22 mouse cellular contexts compared by ENCODE assay signal in the genomic region with DNA sequence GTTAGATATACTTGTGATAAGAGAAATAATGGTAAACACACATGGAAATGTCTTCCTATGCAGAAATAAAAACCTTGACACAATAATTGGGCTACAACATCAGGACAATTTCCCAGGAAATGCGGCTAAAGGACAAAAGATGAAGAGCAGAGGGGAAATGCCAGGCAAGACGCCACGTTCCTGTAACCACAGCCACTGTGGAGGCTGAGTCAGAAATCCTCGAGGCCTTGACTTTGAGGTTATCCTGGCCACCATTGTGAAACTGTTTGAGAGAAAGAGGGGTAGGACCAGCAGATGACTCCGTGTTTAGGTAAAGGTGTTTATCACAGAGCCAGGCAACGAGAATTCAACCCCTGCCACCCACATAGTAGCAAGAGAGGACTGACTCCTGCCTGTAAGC. TPM values are rescaled to one million over a fixed set of nuclear protein-coding genes. Genes with fewer than 3 reads are reported as not detected.
DNase-seq lines count a peak whose midpoint lies in the region; ATAC-seq lines count a peak whose summit lies in the region.
"Had no signal": no experiment of that assay in that cellular context is flagged by ENCODE, and none has a peak within 500 bp of the region (broad histone marks: within the 10 kb centered on the region; RNA-seq: fewer than 3 reads in every experiment).

No protein-coding gene starts in this region.

- peak overlapping the region; percentile 84 for H3K27ac ChIP-seq in heart, embryonic 10.5 days
- no peak overlapping the region for H3K27ac ChIP-seq in forebrain, embryonic 13.5 days
- H3K27ac ChIP-seq: hindbrain, embryonic 13.5 days; limb, embryonic 13.5 days; liver, embryonic 12.5 days had no signal

- H3K27me3 ChIP-seq in heart, embryonic 10.5 days (ENCODE audit: insufficient read depth, poor library complexity, severe bottlenecking), result 0 out of 2 replicates have a peak, but pooled peaks cover 2% of the 10 kb centered on the region
- no peaks in the 10 kb centered on the region for H3K27me3 ChIP-seq in forebrain, embryonic 13.5 days
- H3K27me3 ChIP-seq: hindbrain, embryonic 13.5 days; limb, embryonic 13.5 days had no signal

- no peaks in the 10 kb centered on the region for H3K9me3 ChIP-seq in heart, embryonic 10.5 days
- no peaks in the 10 kb centered on the region for H3K9me3 ChIP-seq in forebrain, embryonic 13.5 days (replicated peaks)
- H3K9me3 ChIP-seq: hindbrain, embryonic 13.5 days; limb, embryonic 13.5 days; liver, embryonic 12.5 days had no signal

- H3K4me2 ChIP-seq in forebrain, embryonic 13.5 days, result no peak overlapping the region
- H3K4me2 ChIP-seq: hindbrain, embryonic 13.5 days; limb, embryonic 13.5 days; liver, embryonic 12.5 days; midbrain, embryonic 11.5 days had no signal

- H3K36me3 ChIP-seq in heart, embryonic 10.5 days, result no peaks in the 10 kb centered on the region
- no peaks in the 10 kb centered on the region for H3K36me3 ChIP-seq in forebrain, embryonic 13.5 days (ENCODE audit: poor library complexity, severe bottlenecking)
- H3K36me3 ChIP-seq: hindbrain, embryonic 13.5 days; limb, embryonic 13.5 days; liver, embryonic 12.5 days had no signal

- H3K9ac ChIP-seq in forebrain, embryonic 13.5 days, result no peak overlapping the region
- H3K9ac ChIP-seq: hindbrain, embryonic 13.5 days; limb, embryonic 13.5 days; liver, embryonic 12.5 days had no signal

- DNase-seq in heart, embryonic 10.5 days (ENCODE audit: low spot score), result no peak
- DNase-seq in heart, adult 9 months (ENCODE audit: low spot score in 2 of 2), result no peak
- DNase-seq in 3134 (ENCODE audit: extremely low read depth, insufficient read length, low spot score) (peak; percentile 77), NIH3T3 (ENCODE audit: low read depth) (peak; percentile 89)
- peak; percentile 54 for DNase-seq in adrenal gland, postnatal 25 days
- DNase-seq in lung, postnatal 14 days, result no peak
- DNase-seq: B cell, adult 2 months; cerebellum, adult 11-12 months; cerebellum, postnatal 10 days; heart, postnatal 10 days; kidney, adult 11 months; kidney, postnatal 4 days; lung, adult 18-20 months; lung, postnatal 10 days; right cerebral cortex, adult 18-20 months; thymus, adult 18-20 months; thymus, postnatal 4 days had no signal

- no peak overlapping the region for H3K4me3 ChIP-seq in heart, embryonic 10.5 days
- no peak overlapping the region for H3K4me3 ChIP-seq in forebrain, embryonic 13.5 days
- H3K4me3 ChIP-seq: hindbrain, embryonic 13.5 days; limb, embryonic 13.5 days; liver, embryonic 12.5 days had no signal

- no peak for ATAC-seq in forebrain, embryonic 13.5 days
- ATAC-seq: liver, embryonic 12.5 days had no signal

- 49% methylated on average over 6 of the region's 6 CpGs for WGBS in heart, embryonic 10.5 days
- 77% methylated on average over 6 of the region's 6 CpGs for WGBS in forebrain, embryonic 13.5 days

- H3K4me1 ChIP-seq in heart, embryonic 10.5 days, result peaks cover 31% of the 10 kb centered on the region
- peaks cover 9% of the 10 kb centered on the region for H3K4me1 ChIP-seq in forebrain, embryonic 13.5 days
- H3K4me1 ChIP-seq: hindbrain, embryonic 13.5 days; limb, embryonic 13.5 days had no signal

RNA-seq across cellular contexts. Expression of a gene that starts 33.6 kb away (rescaled TPM):
- polyA plus RNA-seq in heart, embryonic 10.5 days (2016; fragmentation: Nextera tagmentation; extraction: Ambion mirVana), result 12.3 and 13.1 TPM in 2 replicates
- 57.2 and 75.3 TPM in 2 replicates for total RNA-seq in adrenal gland, postnatal 25 days (2021)
- 8.4 and 8.6 TPM in 2 replicates for polyA plus RNA-seq in forebrain, embryonic 13.5 days (2015; fragmentation: Nextera tagmentation; extraction: Ambion mirVana)

Comparison
In these comparisons a context has a peak if more than half of its experiments do, and no peak if none do; other contexts are left out.
1. DNase-seq: peak in 3134 (single experiment), NIH3T3 (single experiment) and adrenal gland, postnatal 25 days (single experiment); none in heart, embryonic 10.5 days (single experiment), heart, adult 9 months (0 of 2) and lung, postnatal 14 days (single experiment).